Mouse (Mus musculus) right cerebral cortex, adult 2 months (tissue): Measurements from ENCODE around the gene Erbb4.

ENCODE experiments used
- DNase-seq, 2 experiments: peaks; one replicate each; pipeline ENCODE4 v3.0.0; 2021 to 2022; ENCODE audit warnings: low spot score in 2 of 2

Gene Erbb4

DNA sequence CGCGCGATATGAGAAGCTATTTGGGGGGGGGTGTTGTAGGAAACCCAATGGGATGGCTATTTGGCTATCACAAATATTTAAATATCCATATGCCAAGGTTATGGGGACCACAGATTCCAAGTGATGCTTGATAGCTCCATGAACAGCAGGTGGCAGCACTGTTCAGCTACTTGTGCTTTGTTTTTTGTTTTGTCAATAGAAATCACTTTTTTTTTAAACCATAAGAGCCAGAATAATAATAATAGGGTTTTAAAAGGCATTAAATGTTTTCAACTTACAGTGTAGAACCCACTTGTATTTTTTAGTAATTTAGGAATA is 1001.4 kb downstream of the Erbb4 start:
- peak; percentile 43 to 45 for DNase-seq

DNA sequence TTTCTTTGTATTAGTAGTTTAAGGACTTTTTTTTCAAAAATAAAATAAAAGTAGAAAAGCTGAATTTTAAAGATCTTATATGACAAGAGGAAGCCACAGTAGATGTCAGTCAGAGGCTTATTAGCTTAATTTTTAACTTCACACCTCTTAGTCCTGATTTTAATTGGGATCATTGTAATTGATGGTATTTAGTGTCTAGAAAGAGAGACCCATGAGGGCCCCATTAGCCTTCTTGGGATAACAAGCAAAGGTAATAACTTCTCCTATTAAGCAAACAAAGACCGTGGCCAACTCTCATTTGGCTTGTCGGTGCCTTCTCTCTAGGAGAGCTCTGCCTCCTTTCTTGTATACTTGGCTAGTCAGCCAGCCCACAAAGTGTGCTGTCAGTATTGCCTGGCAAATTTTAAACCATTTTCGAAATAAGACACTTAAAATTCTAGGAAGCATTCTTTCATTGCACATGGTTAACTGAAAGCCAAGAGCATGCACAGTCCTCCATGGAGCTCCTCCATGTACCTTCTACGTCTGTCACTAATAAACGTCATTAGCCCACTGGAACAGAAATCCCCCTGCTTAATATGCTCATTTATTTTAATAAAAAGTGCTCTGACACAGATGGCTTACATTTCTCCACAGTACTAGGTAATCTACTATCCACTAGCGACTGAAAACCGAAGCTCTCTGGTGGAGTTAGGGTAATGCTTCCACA is 1001.9 kb downstream of the Erbb4 start:
- DNase-seq: no peak

DNA sequence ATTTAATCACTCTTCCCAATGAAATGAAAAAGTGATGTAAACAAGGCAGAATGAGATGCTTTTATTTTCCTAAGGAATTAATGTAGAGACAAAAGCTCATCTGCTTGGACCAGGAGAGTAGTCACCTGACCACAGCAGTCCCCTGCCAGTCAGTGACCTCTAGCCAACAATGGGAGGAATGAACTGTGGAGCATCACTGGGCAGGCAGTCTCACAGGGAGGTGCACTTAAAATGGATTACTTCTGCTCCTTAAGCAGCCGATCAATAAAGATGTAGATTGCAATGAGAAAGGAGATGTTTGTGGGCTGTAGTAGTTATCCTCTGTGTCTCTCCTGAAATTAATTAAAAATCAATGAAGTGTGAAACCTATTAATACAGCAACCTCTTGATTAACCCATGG is 1018.2 kb downstream of the Erbb4 start:
- DNase-seq: no peak

DNA sequence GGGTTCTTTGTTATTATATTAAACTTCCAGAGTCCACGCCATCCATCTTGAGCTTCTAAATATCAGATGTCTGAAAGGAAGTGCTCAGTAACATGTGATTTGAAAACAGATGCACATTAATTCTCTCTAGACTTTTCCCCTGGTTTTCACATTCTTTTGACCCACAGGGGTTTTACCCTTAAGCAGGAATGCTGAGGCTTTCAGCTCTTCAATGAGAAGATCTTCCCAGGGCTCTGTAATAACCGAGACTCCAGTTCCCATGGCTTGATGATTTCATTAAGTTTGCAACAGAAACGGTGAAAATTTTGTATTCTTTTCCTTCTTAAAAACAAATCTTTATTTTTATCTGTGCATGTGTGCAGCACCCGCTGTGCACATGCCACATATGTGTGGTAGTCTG is 1051.4 kb downstream of the Erbb4 start:
- no peak for DNase-seq

DNA sequence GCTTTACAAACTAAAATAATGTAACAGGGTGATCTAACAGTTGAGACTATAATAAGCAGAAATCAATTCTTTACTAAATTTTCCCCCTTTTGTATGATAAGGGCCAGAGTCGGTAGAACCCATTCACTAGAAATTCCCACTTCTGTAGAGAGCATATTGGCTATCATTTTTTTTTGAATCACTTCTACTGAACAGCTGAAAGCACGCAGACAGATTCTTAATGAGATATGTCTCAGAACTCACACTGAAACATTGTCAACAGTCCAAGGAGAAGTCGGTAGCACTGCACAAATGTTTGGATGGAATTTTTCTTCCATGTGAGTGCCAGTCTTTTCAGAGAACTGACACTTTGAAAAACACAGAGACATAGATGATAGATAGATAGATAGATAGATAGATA is 1053.1 kb downstream of the Erbb4 start:
- no peak for DNase-seq

DNA sequence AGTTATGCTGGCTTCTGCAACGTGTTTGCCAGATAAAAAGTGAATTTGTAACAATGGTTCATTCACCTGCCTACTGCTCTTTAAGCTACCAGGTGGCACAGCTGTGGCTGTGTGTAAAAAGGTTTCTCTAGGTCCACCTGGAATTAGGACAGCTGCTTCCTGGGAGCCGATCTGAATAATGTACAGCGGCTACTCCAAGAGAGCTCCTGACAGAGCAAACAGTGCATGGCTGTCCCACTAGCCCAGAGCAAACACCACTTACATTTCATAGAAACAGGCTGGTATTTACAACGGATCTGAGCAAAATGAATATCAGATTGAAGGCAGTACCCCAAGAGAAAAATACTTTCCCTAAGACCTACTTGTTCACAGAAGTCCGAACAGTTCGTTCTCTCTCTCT is 1058.0 kb downstream of the Erbb4 start:
- no peak for DNase-seq

DNA sequence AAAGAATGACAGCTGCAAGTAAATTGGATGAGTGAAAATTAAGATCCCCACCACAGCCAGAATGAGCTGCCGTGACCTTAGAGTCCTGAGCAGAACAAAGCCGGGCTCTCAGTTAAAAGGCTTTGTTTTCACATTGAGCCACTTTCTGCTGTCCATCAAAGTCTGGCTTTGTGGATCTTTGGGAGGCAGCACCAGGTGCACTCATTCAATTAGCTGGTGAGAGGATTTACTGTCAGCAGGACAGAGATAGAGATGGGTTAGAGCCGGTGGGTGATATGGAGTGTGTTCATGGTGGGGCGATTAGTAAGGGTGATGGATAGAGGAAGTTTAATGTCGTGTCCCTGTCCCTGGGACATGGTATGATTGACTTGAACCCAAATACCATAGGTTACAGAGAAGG is 1060.7 kb downstream of the Erbb4 start:
- DNase-seq: peak in 1 of 2 experiments; percentile 7

DNA sequence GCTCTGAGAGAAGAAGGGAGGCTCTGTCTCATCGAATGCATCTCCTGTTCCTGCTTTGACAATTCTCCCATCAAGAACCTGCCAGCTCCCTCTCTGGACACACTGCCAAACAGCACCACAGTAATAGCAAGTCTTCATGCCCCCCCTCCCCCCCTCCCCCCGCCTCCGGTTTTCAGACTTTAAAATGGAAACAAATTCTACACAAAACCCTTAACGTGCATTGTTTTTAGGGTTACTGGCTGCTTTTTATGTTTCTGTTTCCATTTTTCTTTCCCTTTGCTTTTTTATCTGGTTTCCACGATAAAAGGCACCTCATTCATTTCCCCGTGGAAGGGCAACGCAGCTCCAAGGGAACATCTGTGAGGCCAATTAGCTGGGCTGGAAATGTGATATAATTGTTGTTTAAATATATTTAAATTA is 1061.3 kb downstream of the Erbb4 start:
- DNase-seq: peak; percentile 14 to 20

DNA sequence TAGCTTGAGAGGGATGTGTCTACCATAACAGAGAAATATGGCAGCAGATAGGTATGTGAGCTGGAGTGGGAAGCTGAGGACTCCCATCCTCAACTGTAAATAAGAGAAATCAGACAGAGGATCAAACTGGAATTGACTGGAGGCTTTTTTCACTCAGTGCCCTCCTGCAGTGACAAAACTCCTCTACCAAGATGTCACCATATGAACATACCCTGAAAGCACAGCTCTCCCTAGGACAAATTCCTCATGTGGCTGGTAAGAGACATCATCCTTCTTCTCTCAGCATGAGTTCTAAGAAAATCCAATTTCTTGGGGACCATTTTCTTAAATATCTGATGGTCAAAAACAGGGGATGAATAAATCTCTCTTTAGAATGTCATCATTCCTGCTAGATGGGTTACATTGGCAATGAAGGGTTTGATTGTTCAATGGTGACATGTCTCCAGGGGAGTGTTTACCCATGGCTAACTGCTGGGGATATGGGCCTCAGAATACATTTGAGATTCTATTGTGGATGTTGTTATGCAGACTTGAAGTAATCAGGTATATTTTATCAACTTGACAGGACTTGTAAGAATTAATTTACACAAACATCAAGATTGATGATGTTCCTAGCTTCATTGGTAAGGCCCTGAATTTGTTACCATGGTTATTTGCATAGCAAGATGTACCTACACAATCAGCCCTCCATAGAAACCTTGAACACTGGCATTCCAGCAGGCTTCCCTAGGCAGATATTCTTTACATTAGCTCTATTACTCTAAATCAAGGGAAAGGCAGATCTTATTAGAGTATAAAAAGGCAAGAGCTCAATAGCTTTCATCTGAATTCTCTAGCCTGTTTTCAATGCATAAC is 1083.5 kb downstream of the Erbb4 start:
- DNase-seq: no peak

DNA sequence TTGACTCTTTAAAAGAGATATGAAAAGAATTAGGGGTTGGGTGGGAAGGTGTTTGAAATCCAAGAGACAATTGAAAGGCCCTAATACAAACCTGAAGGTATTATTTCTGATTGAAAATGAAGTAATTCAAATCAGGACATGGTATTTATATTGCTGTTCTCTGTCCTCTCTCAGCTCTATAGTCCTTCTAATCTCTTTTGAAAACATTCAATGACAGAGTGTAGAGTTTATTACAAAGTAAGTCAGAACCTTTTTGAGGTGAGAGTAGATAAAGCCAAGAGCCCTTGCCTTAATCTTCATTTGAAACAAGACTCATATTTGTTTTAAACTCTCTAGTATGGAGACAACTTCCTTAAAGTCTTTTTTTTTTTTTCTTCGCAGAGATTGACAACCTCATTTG is 1087.8 kb downstream of the Erbb4 start:
- no peak for DNase-seq

DNA sequence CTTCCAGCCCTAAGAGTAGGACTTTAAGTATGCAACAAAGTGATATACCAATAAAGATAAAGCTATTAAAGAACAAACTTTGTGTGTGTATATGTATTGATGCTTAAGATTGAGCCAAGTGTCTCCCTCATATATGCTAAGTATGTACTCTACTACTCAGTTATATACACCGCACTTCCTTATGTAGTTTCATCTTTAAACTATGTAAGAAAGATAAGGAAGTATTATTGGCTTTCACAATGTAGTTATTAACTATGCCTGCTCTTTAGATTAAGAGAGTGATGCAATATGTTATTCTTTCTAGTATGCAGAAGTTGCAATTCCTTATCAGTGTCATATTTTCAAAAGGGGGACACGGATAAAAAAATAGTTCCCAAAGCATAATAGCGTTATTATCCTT is 1088.2 kb downstream of the Erbb4 start:
- no peak for DNase-seq
